Mouse (Mus musculus) lung, adult 2 months (tissue): ENCODE results near the gene Clpb.

ENCODE experiments used
- CTCF ChIP-seq: fragments of 200-500 bp; IDR thresholded peaks from 2 replicates; pipeline ENCODE4 v1.5.1; 2011; ENCODE audit warnings: mild to moderate bottlenecking, low read length, control low read depth; ENCODE audit not compliant: insufficient read depth
- POLR2A ChIP-seq: fragments of 200-500 bp; IDR thresholded peaks from 2 replicates; pipeline ENCODE4 v1.6.1; 2011; ENCODE audit warnings: low read depth, mild to moderate bottlenecking, control low read depth, low read length, borderline replicate concordance; ENCODE audit errors: extremely low read depth

DNA sequence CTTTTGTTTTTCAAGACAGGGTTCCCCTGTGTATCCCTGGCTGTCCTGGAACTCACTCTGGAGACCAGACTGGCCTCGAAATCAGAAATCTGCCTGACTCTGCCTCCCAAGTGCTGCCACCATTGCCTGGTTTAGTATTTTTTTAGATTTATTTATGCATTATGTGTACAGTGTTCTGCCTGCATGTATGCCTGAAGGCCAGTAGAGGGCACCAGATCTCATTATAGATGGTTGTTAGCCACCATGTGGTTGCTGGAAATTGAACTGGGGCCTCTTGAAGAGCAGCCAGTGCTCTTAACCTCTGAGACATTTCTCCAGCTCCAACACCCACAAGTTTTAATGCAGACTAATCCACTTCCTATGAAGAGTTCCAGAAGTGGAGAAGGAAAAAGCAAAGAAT lies 1.4 kb upstream of the Clpb start:
- TF ChIP-seq POLR2A (no peak), CTCF (no peak)
